Mouse (Mus musculus) CH12.LX (cell line): ENCODE measurements at regions not wholly inside any gene's neighbourhood (a gene's known extent, or its start where the extent isn't known, plus 50 kb on each side); places are given as distances from the start of the nearest gene placed in this dataset.
A peak's percentile ranks its signal among the peaks of the same experiment; 100 is the strongest.

Source experiments
- DNase-seq: peaks from one replicate; pipeline ENCODE4 v3.0.0-alpha.2; 2013; ENCODE audit errors: extremely low read depth
- H3K27ac ChIP-seq: 2 replicates; pipeline ENCODE4 v1.5.1; 2012; ENCODE audit warnings: low read depth, mild to moderate bottlenecking, control low read depth, moderate library complexity; ENCODE audit not compliant: insufficient read depth
- H3K27me3 ChIP-seq: replicated peaks from 2 replicates; pipeline ENCODE3; 2012; ENCODE audit warnings: inconsistent platforms
- H3K36me3 ChIP-seq, 2 experiments: replicated peaks in 1 of 2; 2 replicates each; pipeline versions ENCODE3 to v1.6.1; 2012; ENCODE audit warnings: inconsistent platforms in 1 of 2, low read length in 1 of 2, mild to moderate bottlenecking in 1 of 2, mixed read lengths in 1 of 2, moderate library complexity in 1 of 2; ENCODE audit not compliant: control insufficient read depth in 1 of 2, insufficient read depth in 1 of 2
- H3K4me1 ChIP-seq, 2 experiments: 2 replicates each; pipeline ENCODE4 v1.6.1; 2012; ENCODE audit warnings: inconsistent platforms in 1 of 2, moderate library complexity in 1 of 2; ENCODE audit not compliant: insufficient read depth in 2 of 2, control insufficient read depth in 1 of 2
- H3K4me2 ChIP-seq: 2 replicates; pipeline ENCODE4 v1.6.1; 2012; ENCODE audit warnings: low read depth, mild to moderate bottlenecking, control low read depth; ENCODE audit not compliant: poor library complexity, insufficient read depth, severe bottlenecking
- H3K4me3 ChIP-seq, 3 experiments: fragments of 150-350 bp in 1 of 3; sonication (generic) in 1 of 3; replicated peaks in 1 of 3; 2 replicates each; pipeline versions ENCODE3 to v1.5.1; 2011 to 2012; ENCODE audit warnings: low read depth in 2 of 3, low read length in 2 of 3, mild to moderate bottlenecking in 2 of 3, moderate library complexity in 2 of 3, control low read depth in 1 of 3, improper control_type of control experiment in 1 of 3, inconsistent platforms in 1 of 3, mixed read lengths in 1 of 3; ENCODE audit not compliant: poor library complexity in 1 of 3
- H3K79me2 ChIP-seq: replicated peaks from 2 replicates; pipeline ENCODE4 v1.6.1; 2012; ENCODE audit warnings: mild to moderate bottlenecking, moderate library complexity; ENCODE audit not compliant: control insufficient read depth, poor library complexity, insufficient read depth, severe bottlenecking; ENCODE audit errors: extremely low read depth
- H3K9ac ChIP-seq: 2 replicates; pipeline ENCODE4 v1.6.1; 2012; ENCODE audit warnings: low read depth, mild to moderate bottlenecking, control low read depth, moderate library complexity; ENCODE audit not compliant: insufficient read depth
- H3K9me3 ChIP-seq: replicated peaks from 2 replicates; pipeline ENCODE3; 2012; ENCODE audit warnings: low read length, inconsistent platforms, mixed read lengths
- BHLHE40 ChIP-seq: IDR thresholded peaks from 2 replicates; pipeline ENCODE4 v1.6.1; 2011; ENCODE audit warnings: mild to moderate bottlenecking, low read depth, low read length, improper control_type of control experiment
- CHD1 ChIP-seq: IDR thresholded peaks from 2 replicates; pipeline ENCODE4 v1.6.1; 2012; ENCODE audit warnings: low read depth, low read length, improper control_type of control experiment, inconsistent platforms
- CTCF ChIP-seq, 2 experiments: IDR thresholded peaks in 1 of 2; conservative IDR thresholded peaks in 1 of 2; 2 replicates each; pipeline ENCODE4 v1.5.1; 2011 to 2012; ENCODE audit warnings: low read depth in 2 of 2, low read length in 2 of 2, improper control_type of control experiment in 1 of 2, inconsistent platforms in 1 of 2, mild to moderate bottlenecking in 1 of 2, moderate library complexity in 1 of 2
- ELF1 ChIP-seq: IDR thresholded peaks from 2 replicates; pipeline ENCODE4 v1.6.1; 2014; ENCODE audit warnings: low read depth, mild to moderate bottlenecking, inconsistent platforms, low read length, improper control_type of control experiment
- EP300 ChIP-seq: IDR thresholded peaks from 2 replicates; pipeline ENCODE4 v1.6.1; 2011; ENCODE audit warnings: low read length, improper control_type of control experiment
- ETS1 ChIP-seq: conservative IDR thresholded peaks from 2 replicates; pipeline ENCODE4 v1.6.1; 2012; ENCODE audit warnings: low read depth, mild to moderate bottlenecking, inconsistent platforms, low read length, improper control_type of control experiment, moderate library complexity
- GABPA ChIP-seq: IDR thresholded peaks from 2 replicates; pipeline ENCODE4 v1.6.1; 2012; ENCODE audit warnings: low read depth, low read length, improper control_type of control experiment, inconsistent platforms; ENCODE audit not compliant: insufficient replicate concordance
- HCFC1 ChIP-seq: IDR thresholded peaks from 2 replicates; pipeline ENCODE4 v1.6.1; 2012; ENCODE audit warnings: low read depth, mild to moderate bottlenecking, inconsistent platforms, low read length, improper control_type of control experiment
- IRF4 ChIP-seq: IDR thresholded peaks from 2 replicates; pipeline ENCODE4 v1.6.1; 2014; ENCODE audit warnings: low read depth, mild to moderate bottlenecking, inconsistent platforms, low read length, improper control_type of control experiment
- JUN ChIP-seq: IDR thresholded peaks from 2 replicates; pipeline ENCODE4 v1.6.1; 2011; ENCODE audit warnings: low read depth, mild to moderate bottlenecking, low read length, improper control_type of control experiment, moderate library complexity; ENCODE audit not compliant: insufficient read depth
- JUND ChIP-seq: conservative IDR thresholded peaks from 2 replicates; pipeline ENCODE4 v1.6.1; 2011; ENCODE audit warnings: low read depth, low read length, improper control_type of control experiment
- KAT2A ChIP-seq: IDR thresholded peaks from 2 replicates; pipeline ENCODE4 v1.6.1; 2012; ENCODE audit warnings: low read length, improper control_type of control experiment, inconsistent platforms; ENCODE audit not compliant: insufficient replicate concordance
- MAFK ChIP-seq: IDR thresholded peaks from 2 replicates; pipeline ENCODE4 v1.6.1; 2011; ENCODE audit warnings: low read length, improper control_type of control experiment; ENCODE audit not compliant: insufficient replicate concordance
- MYC ChIP-seq: IDR thresholded peaks from 2 replicates; pipeline ENCODE4 v1.6.1; 2011; ENCODE audit warnings: low read depth, mild to moderate bottlenecking, improper control_type of control experiment, low read length
- NELFE ChIP-seq: IDR thresholded peaks from 2 replicates; pipeline ENCODE4 v1.6.1; 2011; ENCODE audit warnings: low read depth, low read length, improper control_type of control experiment
- POLR2A ChIP-seq: IDR thresholded peaks from 2 replicates; pipeline ENCODE4 v1.6.1; 2011; ENCODE audit warnings: low read depth, mild to moderate bottlenecking, improper control_type of control experiment, low read length
- RAD21 ChIP-seq: IDR thresholded peaks from 2 replicates; pipeline ENCODE4 v1.6.1; 2011; ENCODE audit warnings: low read depth, mild to moderate bottlenecking, low read length, improper control_type of control experiment, moderate library complexity
- SMC3 ChIP-seq: IDR thresholded peaks from 2 replicates; pipeline ENCODE4 v1.6.1; 2011; ENCODE audit warnings: low read depth, low read length, improper control_type of control experiment
- UBTF ChIP-seq: IDR thresholded peaks from 2 replicates; pipeline ENCODE4 v1.6.1; 2012; ENCODE audit warnings: low read depth, mild to moderate bottlenecking, inconsistent platforms, low read length, improper control_type of control experiment, moderate library complexity
- USF1 ChIP-seq: IDR thresholded peaks from 2 replicates; pipeline ENCODE4 v1.6.1; 2014; ENCODE audit warnings: low read depth, mild to moderate bottlenecking, inconsistent platforms, low read length, improper control_type of control experiment
- ZC3H11A ChIP-seq: IDR thresholded peaks from 2 replicates; pipeline ENCODE4 v1.6.1; 2012; ENCODE audit warnings: low read depth, mild to moderate bottlenecking, inconsistent platforms, low read length, improper control_type of control experiment
- ZKSCAN1 ChIP-seq: IDR thresholded peaks from 2 replicates; pipeline ENCODE4 v1.6.1; 2012; ENCODE audit warnings: low read depth, inconsistent platforms, low read length, improper control_type of control experiment, borderline replicate concordance
- dilution Hi-C: fragments of 300-500 bp; cut with MboI; formaldehyde crosslinking; loops from 2 replicates; pipeline ENCODE4 v1.14.3; 2020; ENCODE audit warnings: low sequenced_read_pairs; ENCODE audit not compliant: extremely low pct_unique_long_range_greater_than_20kb, extremely low pct_ligation_motif_present
- in situ Hi-C: fragments of 300-500 bp; cut with MboI; formaldehyde crosslinking; loops from 3 replicates; pipeline ENCODE4 v1.14.3; 2019; ENCODE audit warnings: low sequenced_read_pairs, low pct_ligation_motif_present, low pct_unique_long_range_greater_than_20kb, mixed read lengths

GRCm38 (mm10) chr12:54305135-54305630 lies 101.5 kb upstream of the Egln3 start:
- no peak for DNase-seq
- dilution Hi-C loops (no loop called here), in situ Hi-C loops (loop anchor here (10.0 to 25.0 kb wide), 3 partner anchors 93 to 182 kb away; partner anchors contain the start of gene Egln3)
- no peaks in the 10 kb centered on the region for H3K9me3 ChIP-seq
- no peaks in the 10 kb centered on the region for H3K27me3 ChIP-seq
- no peaks in the 10 kb centered on the region for H3K36me3 ChIP-seq
- TF ChIP-seq SMC3 (no peak), MYC (no peak), GABPA (no peak), ZC3H11A (no peak), JUND (no peak), BHLHE40 (peak; percentile 54), ETS1 (peak; percentile 50), USF1 (no peak), MAFK (no peak), POLR2A (no peak), KAT2A (no peak), IRF4 (peak; percentile 37; the same call in 1 of the 2 replicates), ELF1 (0 out of 2 replicates have a peak, but pooled peaks have one; percentile 13), NELFE (no peak)
- H3K4me2 ChIP-seq = 0 out of 2 replicates have a peak overlapping the region, but pooled peaks have one; percentile 4
- peak overlapping the region; percentile 13; the same call in 1 of the 2 replicates for H3K27ac ChIP-seq
- peaks cover 14 to 46% of the 10 kb centered on the region in 2 experiments for H3K4me1 ChIP-seq
- H3K9ac ChIP-seq = no peak overlapping the region
- no peaks in the 10 kb centered on the region for H3K79me2 ChIP-seq
- H3K4me3 ChIP-seq = no peak overlapping the region

GRCm38 (mm10) chr12:54303746-54304145 lies 100.1 kb upstream of the Egln3 start:
- dilution Hi-C loops (no loop called here), in situ Hi-C loops (loop anchor here (10.0 to 25.0 kb wide), 3 partner anchors 91 to 184 kb away; partner anchors contain the start of gene Egln3)
- TF ChIP-seq IRF4 (no peak), SMC3 (peak; percentile 43), JUN (no peak), HCFC1 (no peak), MYC (no peak), CTCF (conservative IDR thresholded peaks at IDR 0.05 in 1 of 2, IDR thresholded peaks at IDR 0.05 in 1 of 2; ENCODE audit: low read depth in 2 of 2, low read length in 2 of 2) (peak in 1 of 2 experiments; percentile 40; a peak in 2 of 4 replicates), ETS1 (no peak), UBTF (no peak), CHD1 (no peak), ZKSCAN1 (no peak), MAFK (no peak), EP300 (no peak), RAD21 (peak; percentile 33)

More at GRCm38 (mm10) chr12:54303746-54304145, 100.1 kb upstream of the Egln3 start:
- Histone ChIP-seq H3K27me3 (no peaks in the 10 kb centered on the region), H3K9ac (no peak overlapping the region), H3K4me1 (peaks cover 12 to 44% of the 10 kb centered on the region in 2 experiments), H3K4me2 (no peak overlapping the region), H3K4me3 (no peak overlapping the region), H3K9me3 (no peaks in the 10 kb centered on the region), H3K36me3 (no peaks in the 10 kb centered on the region), H3K27ac (no peak overlapping the region), H3K79me2 (no peaks in the 10 kb centered on the region)
- no peak for DNase-seq
